Mouse (Mus musculus) lung, postnatal 0 days (tissue): ENCODE data around the gene Afdn. TPM values are rescaled to one million over a fixed set of nuclear protein-coding genes. Genes with fewer than 3 reads are reported as not detected.

Experiments used
- ATAC-seq: fragments of 200-750 bp; cut with Nextera tagmentation; 2 replicates; pipeline ENCODE4 v1.8.0; 2017; ENCODE audit warnings: moderate library complexity
- DNase-seq: peaks from one replicate; pipeline ENCODE4 v3.0.0-alpha.2; 2016; ENCODE audit warnings: low spot score
- H3K27ac ChIP-seq: fragments of 300-500 bp; sonication (generic); 2 replicates; pipeline ENCODE4 v1.5.1; 2014; ENCODE audit warnings: antibody characterized with exemption, mild to moderate bottlenecking, low read length, mixed read lengths
- H3K27me3 ChIP-seq: fragments of 300-500 bp; sonication (generic); replicated peaks from 2 replicates; pipeline ENCODE4 v1.6.1; 2014; ENCODE audit warnings: low read length, mixed read lengths; ENCODE audit not compliant: insufficient read depth
- H3K36me3 ChIP-seq: fragments of 300-500 bp; sonication (generic); 2 replicates; pipeline ENCODE4 v1.6.1; 2014; ENCODE audit warnings: low read length, mixed read lengths; ENCODE audit not compliant: insufficient read depth
- H3K4me1 ChIP-seq: fragments of 300-500 bp; sonication (generic); 2 replicates; pipeline ENCODE4 v1.6.1; 2014; ENCODE audit warnings: antibody characterized with exemption, low read depth, low read length, mixed read lengths; ENCODE audit not compliant: insufficient read depth
- H3K4me2 ChIP-seq: fragments of 300-500 bp; sonication (generic); replicated peaks from 2 replicates; pipeline ENCODE4 v1.6.1; 2014; ENCODE audit warnings: low read depth, mild to moderate bottlenecking, low read length, moderate library complexity, mixed read lengths
- H3K4me3 ChIP-seq: fragments of 300-500 bp; sonication (generic); 2 replicates; pipeline ENCODE4 v1.5.1; 2014; ENCODE audit warnings: low read depth, low read length
- H3K9ac ChIP-seq: fragments of 300-500 bp; sonication (generic); replicated peaks from 2 replicates; pipeline ENCODE4 v1.6.1; 2014; ENCODE audit warnings: low read depth, mild to moderate bottlenecking
- H3K9me3 ChIP-seq: fragments of 300-500 bp; sonication (generic); 2 replicates; pipeline ENCODE4 v1.6.1; 2016; ENCODE audit warnings: low read length, mixed read lengths
- CTCF ChIP-seq: IDR thresholded peaks from 2 replicates; pipeline ENCODE4 v1.5.1; 2016; ENCODE audit warnings: antibody characterized with exemption, mild to moderate bottlenecking
- EP300 ChIP-seq: IDR thresholded peaks from 2 replicates; pipeline ENCODE4 v1.6.1; 2016; ENCODE audit warnings: antibody characterized with exemption, mild to moderate bottlenecking, control low read depth
- WGBS: fragments of 180-500 bp; shearing (Covaris S2); extraction: QIAGEN DNeasy Blood & Tissue Kit; methylation state at CpG from one replicate; pipeline ENCODE4 v1.1.7; 2014; 5-methylcytosine and 5-hydroxymethylcytosine counted together
- polyA plus RNA-seq: library from polyadenylated mRNA; unstranded; fragments of >200 nt; fragmentation: Nextera tagmentation; extraction: Ambion mirVana; gene quantifications from 2 replicates; pipeline ENCODE4 v1.2.1, GENCODE M21; 2015

The Afdn gene
- polyA plus RNA-seq, 1 experiment from 2014 or later = 148 TPM

- DNase-seq = no peak
- Histone ChIP-seq H3K27me3 (no peaks in the 10 kb centered on the region), H3K27ac (no peak overlapping the region), H3K4me2 (no peak overlapping the region), H3K36me3 (no peaks in the 10 kb centered on the region), H3K9ac (no peak overlapping the region), H3K4me1 (peaks cover 47% of the 10 kb centered on the region), H3K4me3 (no peak overlapping the region), H3K9me3 (no peaks in the 10 kb centered on the region)
- 44% methylated on average over 7 of the region's 7 CpGs for WGBS
- no peak for ATAC-seq
- TF ChIP-seq CTCF (no peak), EP300 (no peak)
Measured at GRCm38 (mm10) chr17:13741611-13742010, 18.7 kb upstream of the Afdn start.

- TF ChIP-seq EP300 (no peak), CTCF (no peak)
- Histone ChIP-seq H3K36me3 (no peaks in the 10 kb centered on the region), H3K4me1 (peaks cover 47% of the 10 kb centered on the region), H3K9ac (no peak overlapping the region), H3K4me3 (no peak overlapping the region), H3K9me3 (no peaks in the 10 kb centered on the region), H3K27me3 (no peaks in the 10 kb centered on the region), H3K27ac (0 out of 2 replicates have a peak overlapping the region, but pooled peaks have one; percentile 84), H3K4me2 (no peak overlapping the region)
- WGBS = 37% methylated on average over 2 of the region's 2 CpGs
- ATAC-seq (no peak), DNase-seq (no peak)
Measured at GRCm38 (mm10) chr17:13742334-13742733, 18.0 kb upstream of the Afdn start.

- peaks cover 47% of the 10 kb centered on the region for H3K4me1 ChIP-seq
- peak overlapping the region; percentile 84 for H3K27ac ChIP-seq
- ATAC-seq (peak; percentile 1; the same call in 1 of the 2 replicates), DNase-seq (peak; percentile 41)
- H3K36me3 ChIP-seq = no peaks in the 10 kb centered on the region
- H3K4me3 ChIP-seq = no peak overlapping the region
- WGBS = 37% methylated on average over 7 of the region's 7 CpGs
- H3K27me3 ChIP-seq = no peaks in the 10 kb centered on the region
- TF ChIP-seq EP300 (no peak), CTCF (no peak)
- H3K9ac ChIP-seq = no peak overlapping the region
- no peak overlapping the region for H3K4me2 ChIP-seq
- H3K9me3 ChIP-seq = no peaks in the 10 kb centered on the region
Measured at GRCm38 (mm10) chr17:13742941-13743708, 17.2 kb upstream of the Afdn start.

GRCm38 (mm10) chr17:13743709-13744079 lies 16.6 kb upstream of the Afdn start:
- Histone ChIP-seq H3K36me3 (no peaks in the 10 kb centered on the region), H3K4me2 (no peak overlapping the region), H3K4me3 (no peak overlapping the region), H3K27me3 (no peaks in the 10 kb centered on the region), H3K4me1 (peaks cover 43% of the 10 kb centered on the region), H3K9me3 (no peaks in the 10 kb centered on the region), H3K27ac (peak overlapping the region; percentile 84), H3K9ac (no peak overlapping the region)
- 14% methylated on average over 5 of the region's 5 CpGs for WGBS
- ATAC-seq = peak; percentile 92
- peak; percentile 91 for TF ChIP-seq EP300
- no peak for TF ChIP-seq CTCF
- peak; percentile 93 for DNase-seq

- no peak for ATAC-seq
- WGBS = 41% methylated on average over 6 of the region's 6 CpGs
- Histone ChIP-seq H3K27me3 (no peaks in the 10 kb centered on the region), H3K4me2 (no peak overlapping the region), H3K4me1 (peaks cover 42% of the 10 kb centered on the region), H3K9ac (no peak overlapping the region), H3K27ac (peak overlapping the region; percentile 84), H3K36me3 (no peaks in the 10 kb centered on the region), H3K4me3 (no peak overlapping the region), H3K9me3 (no peaks in the 10 kb centered on the region)
- TF ChIP-seq CTCF = no peak
- TF ChIP-seq EP300 = no peak
- no peak for DNase-seq
Measured at GRCm38 (mm10) chr17:13744219-13744618, 16.1 kb upstream of the Afdn start.

- H3K9me3 ChIP-seq = no peaks in the 10 kb centered on the region
- H3K4me3 ChIP-seq = no peak overlapping the region
- WGBS = 21% methylated on average over 4 of the region's 4 CpGs
- no peaks in the 10 kb centered on the region for H3K27me3 ChIP-seq
- no peak overlapping the region for H3K9ac ChIP-seq
- DNase-seq (peak; percentile 80), ATAC-seq (peak; percentile 21)
- no peak overlapping the region for H3K4me2 ChIP-seq
- peaks cover 42% of the 10 kb centered on the region for H3K4me1 ChIP-seq
- no peaks in the 10 kb centered on the region for H3K36me3 ChIP-seq
- TF ChIP-seq EP300 (no peak), CTCF (no peak)
- H3K27ac ChIP-seq = peak overlapping the region; percentile 84
Measured at GRCm38 (mm10) chr17:13744824-13745223, 15.5 kb upstream of the Afdn start.
